Mouse (Mus musculus): ENCODE data around the gene Shd. TPM values are rescaled to one million over a fixed set of nuclear protein-coding genes. Genes with fewer than 3 reads are reported as not detected.
"Not testable (repeated sequence)": the region's sequence is repeated elsewhere in the genome, so short reads cannot be mapped to it uniquely, and the experiment has no call there.

Gene Shd
- total and polyA plus RNA-seq, 3 experiments = 0.31 to 0.89 TPM; not detected in 1

- Histone ChIP-seq H3K4me3 (ENCODE audit: control insufficient read depth in 1 of 2, insufficient read depth in 1 of 2, low read depth in 2 of 2, low read length in 2 of 2) (peak overlapping the region; percentile 75 to 92), H3K27ac (ENCODE audit: control insufficient read depth, low read depth, low read length) (peak overlapping the region; percentile 63), H3K9ac (ENCODE audit: control insufficient read depth, low read depth, low read length, poor library complexity, severe bottlenecking) (peak overlapping the region; percentile 74)
- not testable (repeated sequence) for H3K36me3 ChIP-seq (ENCODE audit: control insufficient read depth in 1 of 2, insufficient read depth in 2 of 2, low read length in 2 of 2); H3K4me1 ChIP-seq (ENCODE audit: control insufficient read depth in 1 of 2, insufficient read depth in 2 of 2, low read length in 2 of 2); H3K27me3 ChIP-seq (ENCODE audit: control insufficient read depth in 1 of 2, insufficient read depth in 2 of 2, low read length in 2 of 2); H3K9me3 ChIP-seq (replicated peaks; ENCODE audit: insufficient read depth, low read length); H3K79me2 ChIP-seq (ENCODE audit: control insufficient read depth, insufficient read depth, low read length, poor library complexity)
- TF ChIP-seq POLR2AphosphoS2 (IDR thresholded peaks at IDR 0.05; ENCODE audit: low read length) (peak; percentile 68; the same call in 1 of the 2 replicates), SIN3A (IDR thresholded peaks at IDR 0.05; ENCODE audit: low read length) (peak; percentile 28), MXI1 (IDR thresholded peaks at IDR 0.05; ENCODE audit: low read depth, low read length) (peak; percentile 52; the same call in 1 of the 2 replicates), NRF1 (IDR thresholded peaks at IDR 0.05; ENCODE audit: insufficient read depth, low read depth, low read length, poor library complexity, severe bottlenecking) (peak; percentile 71), NELFE (IDR thresholded peaks at IDR 0.05; ENCODE audit: low read depth, low read length) (peak; percentile 67), TBP (IDR thresholded peaks at IDR 0.05; ENCODE audit: low read depth, low read length) (peak; percentile 61), ELF1 (IDR thresholded peaks at IDR 0.05; ENCODE audit: low read depth, low read length) (0 out of 2 replicates have a peak, but pooled peaks have one; percentile 10), HCFC1 (IDR thresholded peaks at IDR 0.05; ENCODE audit: low read depth, low read length) (peak; percentile 59; the same call in 1 of the 2 replicates), ZMIZ1 (IDR thresholded peaks at IDR 0.05; ENCODE audit: low read depth, low read length) (peak; percentile 67; the same call in 1 of the 2 replicates), POLR2A (IDR thresholded peaks at IDR 0.05; ENCODE audit: control insufficient read depth in 1 of 2, insufficient read depth in 1 of 2, low read depth in 1 of 2, low read length in 2 of 2, poor library complexity in 1 of 2) (peak; percentile 57 to 74; a peak in 3 of 4 replicates)
- DNase-seq (ENCODE audit: low read depth, low spot score) = peak; percentile 89
These were observed 25.2 kb upstream of the Shd start for GRCm38 (mm10) chr17:55944866-55945682.

- Histone ChIP-seq H3K27ac (ENCODE audit: control insufficient read depth, low read depth, low read length) (peak overlapping the region; percentile 63), H3K27me3 (ENCODE audit: control insufficient read depth in 1 of 2, insufficient read depth in 2 of 2, low read length in 2 of 2) (no peaks in the 10 kb centered on the region; a peak in 2 of 4 replicates), H3K9ac (ENCODE audit: control insufficient read depth, low read depth, low read length, poor library complexity, severe bottlenecking) (peak overlapping the region; percentile 74), H3K9me3 (replicated peaks; ENCODE audit: insufficient read depth, low read length) (no peaks in the 10 kb centered on the region), H3K36me3 (ENCODE audit: control insufficient read depth in 1 of 2, insufficient read depth in 2 of 2, low read length in 2 of 2) (peaks cover 0 to 7% of the 10 kb centered on the region in 2 experiments; a peak in 2 of 4 replicates), H3K4me3 (ENCODE audit: control insufficient read depth in 1 of 2, insufficient read depth in 1 of 2, low read depth in 2 of 2, low read length in 2 of 2) (peak overlapping the region; percentile 75 to 92), H3K79me2 (ENCODE audit: control insufficient read depth, insufficient read depth, low read length, poor library complexity) (no peaks in the 10 kb centered on the region; the same call in 1 of the 2 replicates), H3K4me1 (ENCODE audit: control insufficient read depth in 1 of 2, insufficient read depth in 2 of 2, low read length in 2 of 2) (peaks cover 0 to 8% of the 10 kb centered on the region in 2 experiments; a peak in 2 of 4 replicates)
- no peak for TF ChIP-seq POLR2A (IDR thresholded peaks at IDR 0.05; ENCODE audit: control insufficient read depth in 1 of 2, insufficient read depth in 1 of 2, low read depth in 1 of 2, low read length in 2 of 2, poor library complexity in 1 of 2)
- no peak for TF ChIP-seq UBTF (IDR thresholded peaks at IDR 0.05; ENCODE audit: borderline replicate concordance, insufficient read depth, low read depth, low read length)
- no peak for TF ChIP-seq MAX (IDR thresholded peaks at IDR 0.05; ENCODE audit: low read length)
- TF ChIP-seq MYC (IDR thresholded peaks at IDR 0.05; ENCODE audit: low read depth, low read length) = no peak
- TF ChIP-seq TBP (IDR thresholded peaks at IDR 0.05; ENCODE audit: low read depth, low read length) = no peak
- no peak for TF ChIP-seq MYB (IDR thresholded peaks at IDR 0.05; ENCODE audit: low read depth, low read length)
- TF ChIP-seq RCOR1 (IDR thresholded peaks at IDR 0.05; ENCODE audit: low read depth, low read length) = no peak
- TF ChIP-seq BHLHE40 (IDR thresholded peaks at IDR 0.05; ENCODE audit: borderline replicate concordance, low read depth, low read length) = no peak
- no peak for TF ChIP-seq CHD1 (IDR thresholded peaks at IDR 0.05; ENCODE audit: low read depth, low read length)
- no peak for TF ChIP-seq ZC3H11A (IDR thresholded peaks at IDR 0.05; ENCODE audit: low read depth, low read length)
- no peak for TF ChIP-seq RAD21 (IDR thresholded peaks at IDR 0.05; ENCODE audit: low read depth, low read length)
- no peak for TF ChIP-seq CTCF (IDR thresholded peaks at IDR 0.05 in 2 of 3, conservative IDR thresholded peaks at IDR 0.05 in 1 of 3; ENCODE audit: control insufficient read depth in 1 of 3, insufficient read depth in 1 of 3, low read depth in 2 of 3, low read length in 3 of 3, poor library complexity in 1 of 3, severe bottlenecking in 1 of 3)
- no peak for TF ChIP-seq SMC3 (IDR thresholded peaks at IDR 0.05; ENCODE audit: low read depth, low read length)
- no peak for DNase-seq (ENCODE audit: low read depth, low spot score)
These were observed 24.6 kb upstream of the Shd start for GRCm38 (mm10) chr17:55945696-55946095.
